Mouse (Mus musculus) heart, adult 2 months (tissue): ENCODE results near the gene Rbm38. TPM values are rescaled to one million over a fixed set of nuclear protein-coding genes. Genes with fewer than 3 reads are reported as not detected.

Experiments
- DNase-seq, 2 experiments: peaks; one replicate each; pipeline ENCODE4 v3.0.0; 2021
- H3K27ac ChIP-seq: fragments of 200-600 bp; 2 replicates; pipeline ENCODE4 v1.8.1; 2022
- H3K27me3 ChIP-seq: fragments of 200-500 bp; 2 replicates; pipeline ENCODE4 v1.6.1; 2012; ENCODE audit warnings: mild to moderate bottlenecking, low read length, inconsistent platforms, mixed read lengths; ENCODE audit not compliant: control insufficient read depth, insufficient read depth
- H3K36me3 ChIP-seq: fragments of 200-500 bp; 2 replicates; pipeline ENCODE4 v1.6.1; 2012; ENCODE audit warnings: low read length, inconsistent platforms; ENCODE audit not compliant: control insufficient read depth, insufficient read depth
- H3K4me1 ChIP-seq: fragments of 200-500 bp; 2 replicates; pipeline ENCODE4 v1.6.1; 2011; ENCODE audit warnings: low read length; ENCODE audit not compliant: control insufficient read depth, insufficient read depth
- H3K4me3 ChIP-seq: fragments of 200-600 bp; 2 replicates; pipeline ENCODE4 v1.8.1; 2022
- H3K79me2 ChIP-seq: fragments of 200-500 bp; replicated peaks from 2 replicates; pipeline ENCODE4 v1.6.1; 2012; ENCODE audit warnings: mild to moderate bottlenecking, inconsistent platforms, low read length, moderate library complexity, mixed read lengths; ENCODE audit not compliant: control insufficient read depth, insufficient read depth
- H3K9ac ChIP-seq: fragments of 200-500 bp; 2 replicates; pipeline ENCODE4 v1.6.1; 2012; ENCODE audit warnings: low read depth, mild to moderate bottlenecking, control low read depth, inconsistent platforms, low read length, mixed read lengths
- CTCF ChIP-seq: fragments of 200-600 bp; IDR thresholded peaks from 2 replicates; pipeline ENCODE4 v1.8.1; 2022; ENCODE audit warnings: antibody characterized with exemption, mild to moderate bottlenecking, moderate library complexity
- EP300 ChIP-seq: fragments of 200-500 bp; IDR thresholded peaks from 2 replicates; pipeline ENCODE4 v1.6.1; 2011; ENCODE audit warnings: low read depth, low read length, control low read depth; ENCODE audit not compliant: insufficient read depth
- POLR2A ChIP-seq: fragments of 200-500 bp; IDR thresholded peaks from 2 replicates; pipeline ENCODE4 v1.6.1; 2011; ENCODE audit warnings: mild to moderate bottlenecking, low read depth, low read length, control low read depth; ENCODE audit not compliant: insufficient read depth
- WGBS: fragments of 180-500 bp; shearing (Covaris S2); methylation state at CpG from one replicate; pipeline ENCODE4 v1.1.7; 2018; 5-methylcytosine and 5-hydroxymethylcytosine counted together
- intact Hi-C: fragments of 180-260 bp; cut with DNase I; formaldehyde crosslinking; loops from one replicate; pipeline ENCODE4 v1.15.1; 2025
- polyA plus RNA-seq: library from polyadenylated mRNA; depleted of rRNA; stranded (reverse); fragments of >200 nt; gene quantifications from 2 replicates; pipeline ENCODE4 v1.2.3, GENCODE M21; 2012
- total RNA-seq, 2 experiments: library from RNA; stranded (reverse); gene quantifications; 2 replicates each; pipeline ENCODE4 v1.2.3; 2021

Gene Rbm38
- total and polyA plus RNA-seq, 3 experiments, result 173 to 529 (median 203) TPM

GRCm38 (mm10) chr2:173039041-173039440 is 18.7 kb downstream of the Rbm38 start:
- H3K4me3 ChIP-seq, result no peak overlapping the region
- no peak for TF ChIP-seq EP300
- no peak for TF ChIP-seq CTCF
- TF ChIP-seq POLR2A, result no peak
- 72% methylated on average over 4 of the region's 4 CpGs for WGBS
- intact Hi-C loops, result no loop called here
- H3K9ac ChIP-seq, result no peak overlapping the region
- no peak overlapping the region for H3K27ac ChIP-seq
- peaks cover 3% of the 10 kb centered on the region; the same call in 1 of the 2 replicates for H3K4me1 ChIP-seq
- no peaks in the 10 kb centered on the region for H3K79me2 ChIP-seq
- DNase-seq, result no peak
- H3K27me3 ChIP-seq, result no peaks in the 10 kb centered on the region
- no peaks in the 10 kb centered on the region for H3K36me3 ChIP-seq

- Histone ChIP-seq H3K36me3 (no peaks in the 10 kb centered on the region), H3K4me3 (no peak overlapping the region), H3K79me2 (no peaks in the 10 kb centered on the region), H3K27me3 (no peaks in the 10 kb centered on the region), H3K4me1 (peaks cover 7% of the 10 kb centered on the region), H3K9ac (no peak overlapping the region), H3K27ac (no peak overlapping the region)
- 83% methylated on average over 3 of the region's 3 CpGs for WGBS
- no peak for TF ChIP-seq POLR2A
- TF ChIP-seq EP300, result no peak
- TF ChIP-seq CTCF, result no peak
- intact Hi-C loops, result no loop called here
- no peak for DNase-seq
Measured at GRCm38 (mm10) chr2:173040803-173041202, 20.5 kb downstream of the Rbm38 start.

GRCm38 (mm10) chr2:173041242-173041641 is 20.9 kb downstream of the Rbm38 start:
- WGBS, result 62% methylated on average over 5 of the region's 5 CpGs
- no peak overlapping the region for H3K9ac ChIP-seq
- intact Hi-C loops, result no loop called here
- H3K4me3 ChIP-seq, result no peak overlapping the region
- H3K36me3 ChIP-seq, result no peaks in the 10 kb centered on the region
- DNase-seq, result no peak
- no peak overlapping the region for H3K27ac ChIP-seq
- H3K4me1 ChIP-seq, result peaks cover 10% of the 10 kb centered on the region
- H3K27me3 ChIP-seq, result no peaks in the 10 kb centered on the region
- TF ChIP-seq EP300, result no peak
- no peak for TF ChIP-seq CTCF
- no peak for TF ChIP-seq POLR2A
- no peaks in the 10 kb centered on the region for H3K79me2 ChIP-seq

- peaks cover 14% of the 10 kb centered on the region for H3K4me1 ChIP-seq
- no peak overlapping the region for H3K9ac ChIP-seq
- no peak overlapping the region for H3K27ac ChIP-seq
- H3K79me2 ChIP-seq, result no peaks in the 10 kb centered on the region
- H3K36me3 ChIP-seq, result no peaks in the 10 kb centered on the region
- TF ChIP-seq CTCF (no peak), POLR2A (no peak), EP300 (no peak)
- no peaks in the 10 kb centered on the region for H3K27me3 ChIP-seq
- WGBS, result 73% methylated on average over 1 of the region's 1 CpGs
- DNase-seq, result no peak
- intact Hi-C loops, result no loop called here
- H3K4me3 ChIP-seq, result no peak overlapping the region
Measured at GRCm38 (mm10) chr2:173041893-173042292, 21.6 kb downstream of the Rbm38 start.

GRCm38 (mm10) chr2:173042504-173043162 is 22.3 kb downstream of the Rbm38 start:
- no peaks in the 10 kb centered on the region for H3K27me3 ChIP-seq
- H3K9ac ChIP-seq, result no peak overlapping the region
- DNase-seq, result no peak
- no peaks in the 10 kb centered on the region for H3K79me2 ChIP-seq
- H3K4me3 ChIP-seq, result no peak overlapping the region
- H3K4me1 ChIP-seq, result peaks cover 14% of the 10 kb centered on the region
- intact Hi-C loops, result no loop called here
- no peak overlapping the region for H3K27ac ChIP-seq
- 68% methylated on average over 11 of the region's 11 CpGs for WGBS
- TF ChIP-seq POLR2A, result no peak
- TF ChIP-seq CTCF, result no peak
- no peak for TF ChIP-seq EP300
- H3K36me3 ChIP-seq, result no peaks in the 10 kb centered on the region

- peaks cover 14% of the 10 kb centered on the region for H3K4me1 ChIP-seq
- peak; percentile 78 to 86 for DNase-seq
- WGBS, result 43% methylated on average over 18 of the region's 18 CpGs
- no peaks in the 10 kb centered on the region for H3K27me3 ChIP-seq
- peak overlapping the region; percentile 76 for H3K27ac ChIP-seq
- TF ChIP-seq EP300, result peak; percentile 98
- peak; percentile 53 for TF ChIP-seq CTCF
- no peak for TF ChIP-seq POLR2A
- intact Hi-C loops, result loop anchor here (2.0 kb wide), 2 partner anchors 20 to 36 kb away; no protein-coding TSS in a partner anchor
- H3K79me2 ChIP-seq, result no peaks in the 10 kb centered on the region
- peak overlapping the region; percentile 61 for H3K9ac ChIP-seq
- H3K36me3 ChIP-seq, result no peaks in the 10 kb centered on the region
- no peak overlapping the region for H3K4me3 ChIP-seq
Measured at GRCm38 (mm10) chr2:173044198-173044970, 24.1 kb downstream of the Rbm38 start.
